Mouse (Mus musculus): Measurements from ENCODE around the gene Heatr5a. TPM values are rescaled to one million over a fixed set of nuclear protein-coding genes. Genes with fewer than 3 reads are reported as not detected.

Heatr5a gene
- polyA plus RNA-seq (2016; fragmentation: Nextera tagmentation; extraction: Ambion mirVana): 12.8 and 14.9 TPM in 2 replicates

DNA sequence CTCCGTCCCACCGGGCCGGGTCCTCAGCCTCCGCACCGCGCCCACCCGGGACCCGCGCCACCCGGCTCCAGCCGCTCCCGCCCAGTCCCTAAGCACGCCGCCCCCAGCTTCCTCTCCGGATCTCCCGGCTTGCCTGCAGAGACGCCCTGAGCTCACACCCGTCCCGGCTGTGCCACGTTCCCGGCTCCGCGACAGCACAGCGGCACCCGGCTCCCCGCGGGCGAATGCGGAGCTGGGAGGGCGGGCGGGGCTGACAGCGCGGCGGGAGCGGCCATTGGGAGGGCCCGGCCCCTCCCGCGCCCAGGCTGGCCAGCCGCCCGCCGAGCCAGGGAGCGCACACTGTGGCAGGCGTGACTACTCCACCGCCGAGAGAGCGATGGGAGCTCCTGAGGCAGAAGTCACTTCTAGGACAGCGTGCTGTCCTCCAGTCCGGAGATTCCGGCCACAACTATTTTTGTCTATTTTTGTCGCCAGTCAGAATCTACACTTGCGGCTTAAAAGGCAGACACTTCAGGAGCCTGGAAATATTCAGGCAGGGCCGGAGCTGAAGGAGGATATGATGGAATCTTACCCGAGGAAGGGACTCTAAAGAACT lies at the start of gene Heatr5a:
Gene Heatr5a (minus strand): TSS at position 252 of the 595 bp plus-strand sequence.
- peak; percentile 93 for ATAC-seq (ENCODE audit: insufficient number of reproducible peaks, insufficient read depth, low FRiP score, low TSS enrichment, low read depth)
- Histone ChIP-seq H3K9ac (replicated peaks) (peak within 1 kb of the TSS; percentile 85), H3K4me1 (replicated peaks) (peaks cover 10% of the 10 kb centered on the region), H3K9me3 (0 out of 2 replicates have a peak, but pooled peaks cover 3% of the 10 kb centered on the region), H3K36me3 (no peaks in the 10 kb centered on the region), H3K27me3 (no peaks in the 10 kb centered on the region), H3K4me3 (replicated peaks) (peak within 1 kb of the TSS; percentile 89), H3K27ac (peak within 1 kb of the TSS; percentile 92), H3K4me2 (peak within 1 kb of the TSS; percentile 54)
- WGBS: under 1% methylated on average over 47 of the region's 53 CpGs

DNA sequence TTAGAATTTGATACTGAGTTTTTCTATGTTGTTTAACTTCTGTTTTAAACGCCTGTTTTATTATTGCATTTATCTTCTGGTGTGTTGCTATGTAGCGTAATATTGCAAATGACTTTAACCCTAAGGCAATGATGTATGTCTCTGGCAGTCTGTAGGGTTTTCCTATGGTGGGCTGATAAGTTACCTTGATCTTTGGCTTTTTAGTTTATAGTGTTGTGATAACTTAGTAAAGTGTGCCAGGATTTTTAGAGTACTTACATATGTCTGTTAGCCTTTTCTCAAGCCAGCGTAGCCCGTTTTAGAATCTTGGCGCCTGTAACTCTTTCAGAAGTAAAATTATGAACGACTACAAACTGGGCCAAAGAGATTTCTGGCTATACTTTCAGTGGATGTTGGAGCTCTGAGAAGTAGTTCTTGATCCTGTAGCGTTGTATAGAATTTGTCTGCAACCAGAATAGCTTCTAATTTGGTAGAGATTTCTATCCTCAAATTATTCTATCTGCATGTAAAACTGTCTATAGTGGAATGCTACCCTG lies 43.4 kb upstream of the Heatr5a start:
- no peak overlapping the region for H3K9ac ChIP-seq (replicated peaks)
- no peak overlapping the region for H3K4me3 ChIP-seq (replicated peaks)
- WGBS: 84% methylated on average over 7 of the region's 7 CpGs
- no peak overlapping the region for H3K4me2 ChIP-seq
- ATAC-seq (ENCODE audit: insufficient number of reproducible peaks, insufficient read depth, low FRiP score, low TSS enrichment, low read depth): no peak
- H3K9me3 ChIP-seq: no peaks in the 10 kb centered on the region
- no peaks in the 10 kb centered on the region for H3K36me3 ChIP-seq
- no peak overlapping the region for H3K27ac ChIP-seq
- H3K27me3 ChIP-seq: no peaks in the 10 kb centered on the region
- no peaks in the 10 kb centered on the region for H3K4me1 ChIP-seq (replicated peaks)

DNA sequence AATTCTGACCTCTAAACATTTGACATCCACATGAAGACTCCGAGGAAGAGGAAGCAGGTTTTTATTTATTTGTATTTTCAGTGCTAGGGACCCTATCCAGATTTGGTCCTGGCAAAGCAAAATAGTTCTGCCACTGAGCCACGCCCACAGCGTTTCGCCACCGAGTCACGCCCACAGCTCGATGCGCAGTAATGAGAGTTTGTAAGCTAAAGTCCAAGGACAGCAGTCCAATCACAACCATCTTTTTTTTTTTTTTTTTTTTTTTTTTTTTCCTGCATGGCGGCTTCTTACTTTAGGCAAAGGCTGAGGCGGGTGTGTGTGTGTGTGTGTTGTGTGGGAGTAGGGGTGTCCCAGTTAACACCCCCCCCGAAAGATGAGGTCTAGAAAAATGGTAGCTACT lies 42.9 kb upstream of the Heatr5a start:
- Histone ChIP-seq H3K9me3 (no peaks in the 10 kb centered on the region), H3K36me3 (no peaks in the 10 kb centered on the region), H3K9ac (replicated peaks) (no peak overlapping the region), H3K27me3 (no peaks in the 10 kb centered on the region), H3K4me3 (replicated peaks) (no peak overlapping the region), H3K4me2 (no peak overlapping the region), H3K4me1 (replicated peaks) (no peaks in the 10 kb centered on the region), H3K27ac (no peak overlapping the region)
- 87% methylated on average over 11 of the region's 11 CpGs for WGBS
- no peak for ATAC-seq (ENCODE audit: insufficient number of reproducible peaks, insufficient read depth, low FRiP score, low TSS enrichment, low read depth)

DNA sequence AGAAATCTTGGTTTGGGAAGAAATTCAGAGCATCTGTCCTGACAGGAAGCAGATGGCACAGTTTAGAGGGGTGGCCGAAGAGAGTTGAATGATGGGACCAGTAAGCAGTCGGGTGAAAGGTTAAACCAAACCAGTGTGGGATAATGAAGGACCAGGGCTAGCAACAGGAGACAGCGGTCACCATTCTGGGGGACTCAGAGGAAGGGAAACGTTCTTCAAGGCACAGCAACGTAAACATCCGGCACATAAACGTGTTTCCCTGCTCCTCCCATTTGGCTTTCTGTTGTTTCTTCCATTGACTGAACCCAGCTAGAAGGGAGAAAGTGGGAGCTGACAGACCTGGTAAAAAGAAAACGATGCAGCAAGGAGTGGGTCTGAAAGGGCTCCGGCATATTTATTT lies 42.2 kb upstream of the Heatr5a start:
- ATAC-seq (ENCODE audit: insufficient number of reproducible peaks, insufficient read depth, low FRiP score, low TSS enrichment, low read depth): no peak
- WGBS: 24% methylated on average over 9 of the region's 9 CpGs
- no peak overlapping the region for H3K27ac ChIP-seq

DNA sequence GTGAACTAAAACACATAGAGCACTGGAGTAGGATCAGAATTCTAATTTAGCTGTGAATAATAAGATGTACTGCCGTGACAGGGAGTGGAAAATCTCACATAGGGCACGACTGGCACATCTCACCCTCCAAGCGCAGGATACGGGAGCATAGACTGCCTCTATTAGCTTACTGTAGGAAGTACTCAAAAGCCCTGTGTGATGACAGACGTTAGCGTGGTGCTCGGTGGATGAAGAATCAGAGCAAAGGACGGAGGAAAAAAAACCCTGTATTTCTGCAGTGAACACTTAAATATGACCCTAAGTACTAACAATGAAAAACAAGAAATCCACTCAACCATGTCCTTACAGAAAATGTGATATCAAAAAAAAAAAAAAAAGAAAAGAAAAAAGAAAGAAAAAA lies 41.0 kb upstream of the Heatr5a start:
- H3K4me2 ChIP-seq: no peak overlapping the region
- no peak for ATAC-seq (ENCODE audit: insufficient number of reproducible peaks, insufficient read depth, low FRiP score, low TSS enrichment, low read depth)
- H3K4me3 ChIP-seq (replicated peaks): no peak overlapping the region
- no peaks in the 10 kb centered on the region for H3K36me3 ChIP-seq
- no peaks in the 10 kb centered on the region for H3K9me3 ChIP-seq
- no peak overlapping the region for H3K27ac ChIP-seq
- 68% methylated on average over 8 of the region's 8 CpGs for WGBS
- H3K27me3 ChIP-seq: no peaks in the 10 kb centered on the region
- H3K4me1 ChIP-seq (replicated peaks): no peaks in the 10 kb centered on the region
- no peak overlapping the region for H3K9ac ChIP-seq (replicated peaks)

More for the DNA sequence above, 42.2 kb upstream of the Heatr5a start:
- H3K4me1 ChIP-seq (replicated peaks): no peaks in the 10 kb centered on the region
- H3K27me3 ChIP-seq: no peaks in the 10 kb centered on the region
- no peak overlapping the region for H3K9ac ChIP-seq (replicated peaks)
- no peaks in the 10 kb centered on the region for H3K36me3 ChIP-seq
- no peak overlapping the region for H3K4me3 ChIP-seq (replicated peaks)
- no peaks in the 10 kb centered on the region for H3K9me3 ChIP-seq
- H3K4me2 ChIP-seq: peak overlapping the region; percentile 4; the same call in 1 of the 2 replicates

DNA sequence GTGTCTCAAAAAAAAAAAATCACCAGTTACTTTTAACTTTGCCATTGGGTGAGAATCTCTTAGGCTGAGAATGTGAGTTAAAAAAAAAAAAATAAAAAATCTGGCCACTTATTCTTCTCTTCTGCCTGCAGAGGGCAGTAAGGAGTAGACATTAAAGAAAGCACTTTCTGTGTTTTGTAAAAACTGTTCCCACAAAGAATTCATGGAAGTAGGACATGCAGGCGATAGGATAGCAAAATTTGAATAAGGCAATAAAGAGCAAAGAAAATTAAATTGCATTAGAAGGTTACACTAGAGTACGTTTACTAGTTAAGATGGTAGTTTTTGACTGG lies 39.5 kb upstream of the Heatr5a start:
- H3K4me3 ChIP-seq (replicated peaks): no peak overlapping the region
- H3K4me2 ChIP-seq: no peak overlapping the region
- 63% methylated on average over 2 of the region's 2 CpGs for WGBS
- no peaks in the 10 kb centered on the region for H3K27me3 ChIP-seq
- H3K9me3 ChIP-seq: no peaks in the 10 kb centered on the region
- H3K9ac ChIP-seq (replicated peaks): no peak overlapping the region
- 0 out of 2 replicates have a peak, but pooled peaks cover 2% of the 10 kb centered on the region for H3K4me1 ChIP-seq (replicated peaks)
- ATAC-seq (ENCODE audit: insufficient number of reproducible peaks, insufficient read depth, low FRiP score, low TSS enrichment, low read depth): no peak
- H3K27ac ChIP-seq: no peak overlapping the region
- no peaks in the 10 kb centered on the region for H3K36me3 ChIP-seq

DNA sequence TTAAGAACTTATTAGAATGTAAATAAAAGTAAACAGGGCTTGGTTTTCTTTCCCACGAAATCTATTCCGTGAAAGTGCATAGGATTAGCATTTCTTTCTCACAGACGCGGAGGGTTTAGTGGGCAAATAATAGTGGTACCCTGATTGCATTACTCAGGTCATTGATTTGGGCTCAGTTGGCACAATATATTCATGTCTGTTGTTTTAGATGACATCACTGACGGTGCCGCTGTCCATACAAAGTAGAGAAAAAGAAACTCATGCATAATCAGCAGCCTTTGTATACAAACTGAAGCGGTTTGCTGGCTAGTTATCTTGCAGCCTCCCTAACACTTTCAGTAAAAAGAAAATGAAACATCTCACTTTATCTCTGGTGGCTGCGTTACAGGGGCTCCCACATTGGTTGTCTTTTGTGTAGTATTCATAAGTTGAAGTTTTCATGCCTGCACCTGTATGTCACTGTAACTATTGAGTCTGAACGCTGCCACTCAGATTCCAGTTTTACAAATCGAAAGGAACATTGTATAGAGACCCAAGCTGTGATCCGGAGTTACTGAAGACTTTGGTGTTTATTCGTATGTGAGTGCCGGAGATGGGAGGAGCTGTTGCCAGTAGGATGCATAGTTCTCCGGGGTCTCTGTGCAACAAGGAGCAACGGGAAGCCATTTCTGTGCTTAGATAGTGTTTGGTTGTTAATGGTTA lies 39.0 kb upstream of the Heatr5a start:
- WGBS: 74% methylated on average over 15 of the region's 15 CpGs
- Histone ChIP-seq H3K4me1 (replicated peaks) (peaks cover 6% of the 10 kb centered on the region; the same call in 1 of the 2 replicates), H3K36me3 (no peaks in the 10 kb centered on the region), H3K9me3 (no peaks in the 10 kb centered on the region), H3K4me3 (replicated peaks) (no peak overlapping the region), H3K27me3 (no peaks in the 10 kb centered on the region), H3K9ac (replicated peaks) (no peak overlapping the region), H3K27ac (no peak overlapping the region), H3K4me2 (no peak overlapping the region)
- ATAC-seq (ENCODE audit: insufficient number of reproducible peaks, insufficient read depth, low FRiP score, low TSS enrichment, low read depth): no peak

DNA sequence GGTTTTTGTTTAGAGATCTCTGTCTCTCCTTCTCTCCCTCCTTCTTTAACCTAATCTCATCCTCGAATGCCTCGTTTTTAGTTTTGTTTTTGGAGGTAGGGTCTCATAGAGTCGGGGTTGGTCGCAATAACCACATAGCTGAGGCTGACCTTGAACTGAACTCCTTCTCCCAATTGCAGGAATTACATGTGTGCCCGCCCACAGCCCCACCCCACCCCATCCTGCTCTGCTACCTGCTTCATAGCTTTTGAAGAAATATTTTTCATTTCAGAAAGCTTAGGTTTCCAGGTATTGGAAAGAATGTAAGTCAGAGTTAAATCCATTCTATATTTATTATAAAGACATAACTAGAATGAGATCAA lies 35.5 kb upstream of the Heatr5a start:
- ATAC-seq (ENCODE audit: insufficient number of reproducible peaks, insufficient read depth, low FRiP score, low TSS enrichment, low read depth): no peak; the same call in 1 of the 2 replicates
- Histone ChIP-seq H3K36me3 (no peaks in the 10 kb centered on the region), H3K27me3 (no peaks in the 10 kb centered on the region), H3K4me1 (replicated peaks) (peaks cover 6% of the 10 kb centered on the region; the same call in 1 of the 2 replicates), H3K4me2 (peak overlapping the region; percentile 67), H3K9ac (replicated peaks) (no peak overlapping the region; the same call in 1 of the 2 replicates), H3K4me3 (replicated peaks) (peak overlapping the region; percentile 72), H3K27ac (no peak overlapping the region), H3K9me3 (no peaks in the 10 kb centered on the region)
- WGBS: 43% methylated on average over 5 of the region's 5 CpGs

DNA sequence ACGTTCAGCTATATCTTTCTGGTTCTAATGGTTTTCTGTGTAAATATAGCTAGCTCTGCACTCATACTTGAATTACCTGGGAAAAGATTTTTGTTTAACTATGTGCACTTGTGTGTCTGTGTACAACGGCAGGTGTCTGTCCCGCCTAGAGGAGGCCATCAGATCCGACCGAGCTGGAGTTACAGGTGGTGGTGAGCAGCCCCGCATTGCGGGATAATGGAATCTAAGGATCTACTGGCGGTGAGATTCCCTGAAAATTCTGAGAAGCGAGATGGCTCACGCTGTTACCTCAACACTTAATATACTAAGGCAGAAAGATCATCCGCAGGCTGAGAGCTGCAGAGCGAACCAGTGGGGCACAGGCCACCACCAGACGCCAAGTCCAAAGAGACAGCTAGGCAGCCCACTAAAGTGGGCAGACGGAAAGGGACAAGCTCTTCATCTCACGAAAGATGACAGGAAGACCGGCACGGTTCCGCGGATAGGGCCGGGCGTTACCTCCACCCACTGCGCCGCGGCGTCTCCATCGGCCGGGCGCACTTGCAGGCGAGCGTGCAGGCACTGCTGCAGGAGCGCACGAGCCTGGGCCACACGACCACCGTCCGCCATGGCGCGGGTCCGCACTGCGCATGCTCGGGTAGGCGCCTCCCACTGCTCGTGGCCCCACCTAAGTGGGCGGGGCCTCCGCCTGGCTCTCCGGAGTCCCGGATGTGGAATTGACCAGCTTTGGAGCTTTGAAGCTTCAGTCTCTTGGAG lies 34.9 kb upstream of the Heatr5a start, which contains the start of gene Dtd2:
Gene Dtd2 (minus strand): TSS at position 625 of the 756 bp plus-strand sequence.
- Histone ChIP-seq H3K4me2 (peak within 1 kb of the TSS; percentile 67), H3K4me1 (replicated peaks) (peaks cover 6% of the 10 kb centered on the region; the same call in 1 of the 2 replicates), H3K36me3 (no peaks in the 10 kb centered on the region), H3K27ac (peak within 1 kb of the TSS; percentile 64; the same call in 1 of the 2 replicates), H3K4me3 (replicated peaks) (peak within 1 kb of the TSS; percentile 72), H3K9me3 (no peaks in the 10 kb centered on the region), H3K27me3 (no peaks in the 10 kb centered on the region), H3K9ac (replicated peaks) (peak within 1 kb of the TSS; percentile 72)
- peak; percentile 92 for ATAC-seq (ENCODE audit: insufficient number of reproducible peaks, insufficient read depth, low FRiP score, low TSS enrichment, low read depth)
- whole genome bisulfite sequencing: 2% methylated on average over 46 of the region's 46 CpGs

DNA sequence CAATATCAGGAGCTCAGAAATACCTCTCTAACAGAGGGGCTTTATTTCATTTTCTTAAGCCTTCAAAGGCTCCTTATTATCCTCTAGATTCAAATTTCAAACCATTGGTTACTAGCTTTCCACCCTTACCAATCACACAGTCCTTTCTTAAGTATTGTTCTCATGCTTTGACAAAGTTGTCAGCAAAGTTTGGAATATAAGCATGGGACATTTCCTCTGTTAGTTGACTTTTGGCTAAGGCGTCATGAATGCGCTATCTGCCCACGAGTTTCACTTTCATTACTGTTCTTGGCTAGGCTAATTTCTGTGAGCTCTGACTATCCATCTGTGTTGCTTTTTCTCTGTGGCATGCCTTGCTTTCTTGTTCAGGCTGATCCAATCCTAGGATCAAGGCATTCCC lies 31.6 kb upstream of the Heatr5a start:
- WGBS: 94% methylated on average over 3 of the region's 3 CpGs
- Histone ChIP-seq H3K27me3 (no peaks in the 10 kb centered on the region), H3K36me3 (peaks cover 18% of the 10 kb centered on the region), H3K4me2 (no peak overlapping the region), H3K4me3 (replicated peaks) (no peak overlapping the region), H3K9me3 (no peaks in the 10 kb centered on the region), H3K27ac (no peak overlapping the region), H3K9ac (replicated peaks) (no peak overlapping the region), H3K4me1 (replicated peaks) (peaks cover 6% of the 10 kb centered on the region; the same call in 1 of the 2 replicates)
- no peak for ATAC-seq (ENCODE audit: insufficient number of reproducible peaks, insufficient read depth, low FRiP score, low TSS enrichment, low read depth)

DNA sequence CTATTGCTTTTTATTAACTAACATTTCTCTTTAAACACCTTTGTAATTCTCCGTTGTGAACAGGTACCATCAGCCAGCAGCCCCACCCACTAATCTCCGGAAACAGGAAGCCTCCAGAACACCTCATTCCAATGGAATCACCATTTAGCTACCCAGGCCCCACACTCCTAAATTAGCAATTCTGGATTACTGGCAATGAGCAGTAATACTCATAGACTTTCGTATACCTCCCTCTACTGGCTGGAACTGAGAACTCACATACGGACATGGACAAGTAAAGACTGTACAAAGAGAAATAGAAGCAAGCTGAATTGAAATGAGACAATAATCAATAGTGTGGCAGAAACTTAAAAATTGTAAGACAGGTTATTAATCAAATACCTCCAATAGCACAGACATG lies 30.4 kb upstream of the Heatr5a start:
- no peak for ATAC-seq (ENCODE audit: insufficient number of reproducible peaks, insufficient read depth, low FRiP score, low TSS enrichment, low read depth)
- no peak overlapping the region for H3K4me3 ChIP-seq (replicated peaks)
- peaks cover 26% of the 10 kb centered on the region for H3K36me3 ChIP-seq

More for the DNA sequence above, 30.4 kb upstream of the Heatr5a start:
- H3K27me3 ChIP-seq: no peaks in the 10 kb centered on the region
- no peaks in the 10 kb centered on the region for H3K9me3 ChIP-seq
- 31% methylated on average over 4 of the region's 4 CpGs for WGBS
- no peak overlapping the region for H3K4me2 ChIP-seq
- H3K4me1 ChIP-seq (replicated peaks): peaks cover 6% of the 10 kb centered on the region; the same call in 1 of the 2 replicates
- H3K27ac ChIP-seq: no peak overlapping the region
- H3K9ac ChIP-seq (replicated peaks): no peak overlapping the region

Data from limb, embryonic 12.5 days (tissue).